Mouse (Mus musculus) right cerebral cortex, postnatal 4 days (tissue): ENCODE results near the gene Armh1.
"Not testable (repeated sequence)": the region's sequence is repeated elsewhere in the genome, so short reads cannot be mapped to it uniquely, and the experiment has no call there.

ENCODE experiments used
- DNase-seq: peaks from one replicate; pipeline ENCODE4 v3.0.0-alpha.2; 2022

Armh1 gene

GRCm38 (mm10) chr4:117267284-117267683, 15.4 kb upstream of the Armh1 start:
- peak; percentile 77 for DNase-seq

- no peak for DNase-seq
These were observed 11.1 kb upstream of the Armh1 start for GRCm38 (mm10) chr4:117262987-117263386.

GRCm38 (mm10) chr4:117262101-117262913, 10.4 kb upstream of the Armh1 start:
- DNase-seq: no peak

GRCm38 (mm10) chr4:117261222-117261621, 9.3 kb upstream of the Armh1 start:
- no peak for DNase-seq

GRCm38 (mm10) chr4:117259909-117260308, 8.0 kb upstream of the Armh1 start:
- not testable (repeated sequence) for DNase-seq

- DNase-seq: no peak
These were observed 2.7 kb upstream of the Armh1 start for GRCm38 (mm10) chr4:117254672-117255071.

GRCm38 (mm10) chr4:117254017-117254627, 2.2 kb upstream of the Armh1 start:
- no peak for DNase-seq

- DNase-seq: no peak
These were observed 1.5 kb upstream of the Armh1 start for GRCm38 (mm10) chr4:117253218-117254016.

- DNase-seq: no peak
These were observed 830 bp upstream of the Armh1 start for GRCm38 (mm10) chr4:117252755-117253154.

GRCm38 (mm10) chr4:117252351-117252750, 426 bp upstream of the Armh1 start:
- no peak for DNase-seq

- DNase-seq: no peak
These were observed 943 bp downstream of the Armh1 start for GRCm38 (mm10) chr4:117250982-117251381.

GRCm38 (mm10) chr4:117240867-117241266, 11.1 kb downstream of the Armh1 start:
- peak; percentile 34 for DNase-seq

GRCm38 (mm10) chr4:117239153-117239552, 12.8 kb downstream of the Armh1 start:
- DNase-seq: no peak

GRCm38 (mm10) chr4:117235822-117236221, 16.1 kb downstream of the Armh1 start:
- no peak for DNase-seq

- no peak for DNase-seq
These were observed 17.7 kb downstream of the Armh1 start for GRCm38 (mm10) chr4:117234166-117234741.

GRCm38 (mm10) chr4:117231208-117231607, 20.7 kb downstream of the Armh1 start:
- no peak for DNase-seq

- DNase-seq: peak; percentile 16
These were observed 21.6 kb downstream of the Armh1 start for GRCm38 (mm10) chr4:117230331-117230730.

- no peak for DNase-seq
These were observed 22.3 kb downstream of the Armh1 start for GRCm38 (mm10) chr4:117229590-117229989.

- DNase-seq: no peak
These were observed 26.7 kb downstream of the Armh1 start for GRCm38 (mm10) chr4:117225250-117225649.

- no peak for DNase-seq
These were observed 27.8 kb downstream of the Armh1 start for GRCm38 (mm10) chr4:117224122-117224521.

- DNase-seq: no peak
These were observed 28.9 kb downstream of the Armh1 start for GRCm38 (mm10) chr4:117223001-117223400.

- no peak for DNase-seq
These were observed 30.1 kb downstream of the Armh1 start for GRCm38 (mm10) chr4:117221836-117222235.
